Mouse (Mus musculus) ovary, adult 2 months (tissue): ENCODE measurements around the gene Chst8. TPM values are rescaled to one million over a fixed set of nuclear protein-coding genes. Genes with fewer than 3 reads are reported as not detected.

ENCODE experiments used
- polyA plus RNA-seq: library from polyadenylated mRNA; depleted of rRNA; stranded (reverse); fragments of >200 nt; gene quantifications from 2 replicates; pipeline ENCODE4 v1.2.3, GENCODE M21; 2012; rRNA removed

Gene Chst8
- polyA plus RNA-seq: 72.4 and 100 TPM in 2 replicates

DNA sequence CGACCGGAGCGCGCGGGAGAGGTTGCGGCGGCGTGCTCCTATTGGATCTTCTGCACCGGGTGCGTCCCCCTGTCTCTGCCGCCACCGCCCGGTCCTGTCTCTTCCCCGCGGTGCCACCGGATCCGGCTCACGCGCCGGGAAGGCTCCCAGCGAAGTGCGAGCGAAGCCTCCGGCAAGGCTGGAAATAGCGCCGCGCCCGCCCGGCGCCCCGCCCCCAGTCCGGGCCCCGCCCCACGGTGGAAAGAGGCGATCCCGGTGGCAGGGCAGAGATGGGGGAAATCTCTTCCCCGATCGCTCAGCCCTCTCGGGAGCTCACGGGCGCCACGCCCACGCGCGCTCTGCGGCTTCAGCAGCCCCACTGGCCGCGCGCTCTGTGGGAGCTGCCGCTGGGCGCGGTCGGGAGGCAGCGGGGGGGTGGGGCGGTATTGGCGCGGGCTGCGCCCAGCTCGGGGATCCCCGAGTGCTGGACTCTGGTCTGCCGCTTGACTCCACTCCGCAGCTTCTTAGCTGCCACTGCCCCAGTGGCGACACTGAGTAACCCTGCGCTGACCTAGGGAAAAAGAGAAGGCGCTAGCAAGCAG is at the start of gene Chst8:
TSS of gene Chst8 (minus strand) at position 181 of the 581 bp plus-strand sequence.

DNA sequence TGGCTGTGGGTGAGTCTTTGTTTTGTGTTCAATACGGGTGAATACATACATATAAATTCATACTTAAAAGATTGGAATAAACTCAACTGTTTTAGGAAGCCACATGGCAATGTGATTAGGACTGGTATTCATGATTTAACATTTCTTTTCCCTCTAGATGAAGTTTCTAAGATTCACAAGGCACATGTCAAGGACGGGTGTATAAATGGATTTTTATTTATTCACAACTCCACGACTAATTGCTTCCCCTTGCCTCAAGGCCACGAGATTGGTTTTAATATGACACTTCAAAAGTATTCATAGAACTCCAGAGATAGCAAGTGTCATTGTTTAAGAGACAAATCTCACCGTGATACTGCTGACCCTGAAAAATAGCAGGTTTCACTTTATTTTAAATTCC is 155.9 kb downstream of the Chst8 start, which contains the start of gene Kctd15:
TSS of gene Kctd15 (minus strand) at position 101 of the 400 bp plus-strand sequence.

Other genes starting within 250 kb of the Chst8 start
- 54.0 and 71.5 TPM in 2 replicates for gene Kctd15, start 156.0 kb downstream of the Chst8 start, polyA plus RNA-seq
- 77.9 and 80.3 TPM in 2 replicates for gene Pepd, start 99.7 kb upstream of the Chst8 start, polyA plus RNA-seq
- 4.3 and 4.4 TPM in 2 replicates for gene Cebpg, start 243.9 kb upstream of the Chst8 start, polyA plus RNA-seq